Mouse (Mus musculus): ENCODE measurements around the gene Them7.

DNA sequence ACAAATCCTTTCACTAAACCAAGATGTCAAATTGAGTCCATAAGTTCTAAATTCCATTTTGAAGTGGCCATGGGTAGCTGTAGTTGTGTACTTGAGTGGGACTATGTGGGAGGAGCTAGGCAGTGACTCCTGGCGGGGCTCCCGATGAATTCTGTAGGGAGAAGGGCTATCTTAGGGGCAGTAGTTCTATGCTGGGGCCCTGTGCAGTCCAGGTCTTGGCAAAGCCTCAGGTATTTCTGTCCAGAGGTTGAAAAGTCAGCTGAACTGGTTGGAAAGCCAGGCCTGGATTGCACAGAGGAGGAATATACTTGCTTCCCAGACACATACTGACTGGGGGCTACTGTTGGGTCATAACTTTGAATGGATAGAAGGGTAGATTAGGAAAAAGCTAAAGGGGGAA lies 4.3 kb downstream of the Them7 start:
- TF ChIP-seq POLR2A (IDR thresholded peaks at IDR 0.05; ENCODE audit: low read depth, low read length) (no peak), CTCF (IDR thresholded peaks at IDR 0.05; ENCODE audit: borderline replicate concordance, insufficient read depth, low read length) (no peak)

Measured in embryonic fibroblast, embryonic 13.5 days (primary cell).